Mouse (Mus musculus): ENCODE measurements around the gene Wdr81.

The Wdr81 gene

GRCm38 (mm10) chr11:75399411-75399841, 55.1 kb downstream of the Wdr81 start:
- no peak for DNase-seq (ENCODE audit: low spot score)

- no peak for DNase-seq (ENCODE audit: low spot score)
These were observed 57.1 kb downstream of the Wdr81 start for GRCm38 (mm10) chr11:75397452-75397851.

GRCm38 (mm10) chr11:75395611-75396010, 58.9 kb downstream of the Wdr81 start:
- no peak for DNase-seq (ENCODE audit: low spot score)
